Mouse (Mus musculus): ENCODE results near the gene Stx11.

The Stx11 gene

GRCm38 (mm10) chr10:12911451-12911850, 52.6 kb downstream of the Stx11 start:
- DNase-seq, result no peak

GRCm38 (mm10) chr10:12909891-12910290, 54.2 kb downstream of the Stx11 start:
- no peak for DNase-seq

GRCm38 (mm10) chr10:12909179-12909578, 54.9 kb downstream of the Stx11 start:
- DNase-seq, result no peak

- DNase-seq, result no peak
Measured at GRCm38 (mm10) chr10:12904140-12904528, 60.0 kb downstream of the Stx11 start.

GRCm38 (mm10) chr10:12903440-12904139, 60.5 kb downstream of the Stx11 start:
- no peak for DNase-seq

- DNase-seq, result no peak
Measured at GRCm38 (mm10) chr10:12899901-12900300, 64.2 kb downstream of the Stx11 start.

GRCm38 (mm10) chr10:12893339-12893738, 70.8 kb downstream of the Stx11 start:
- DNase-seq, result no peak

- no peak for DNase-seq
Measured at GRCm38 (mm10) chr10:12888373-12888772, 75.7 kb downstream of the Stx11 start.
